Mouse (Mus musculus) neutrophil, adult 5-6 weeks (primary cell): ENCODE measurements at regions not wholly inside any gene's neighbourhood (a gene's known extent, or its start where the extent isn't known, plus 50 kb on each side); places are given as distances from the start of the nearest gene placed in this dataset.

Source experiments
- ATAC-seq: fragments of 151-379, 151-347 bp; 2 replicates; pipeline ENCODE4 v1.8.0; 2017; ENCODE audit warnings: mild to moderate bottlenecking, moderate TSS enrichment; ENCODE audit not compliant: insufficient number of reproducible peaks, poor library complexity, low FRiP score, severe bottlenecking; ENCODE audit errors: extremely low read depth

GRCm38 (mm10) chr2:19049877-19050731, 52.0 kb downstream of the 4930426L09Rik start:
- ATAC-seq = peak; percentile 33; the same call in 1 of the 2 replicates

GRCm38 (mm10) chr2:19055500-19055899, 57.4 kb downstream of the 4930426L09Rik start:
- ATAC-seq = peak; percentile 51

- no peak for ATAC-seq
Observed at GRCm38 (mm10) chr2:19057859-19058258, 59.7 kb downstream of the 4930426L09Rik start.

GRCm38 (mm10) chr2:19058765-19059164, 60.6 kb downstream of the 4930426L09Rik start:
- no peak for ATAC-seq

- peak; percentile 78; the same call in 1 of the 2 replicates for ATAC-seq
Observed at GRCm38 (mm10) chr2:19059246-19059645, 61.1 kb downstream of the 4930426L09Rik start.

- no peak for ATAC-seq
Observed at GRCm38 (mm10) chr2:19060218-19060915, 62.2 kb downstream of the 4930426L09Rik start.

- ATAC-seq = no peak
Observed at GRCm38 (mm10) chr2:19064560-19065362, 66.6 kb downstream of the 4930426L09Rik start.

- no peak for ATAC-seq
Observed at GRCm38 (mm10) chr2:19065511-19065910, 67.4 kb downstream of the 4930426L09Rik start.

GRCm38 (mm10) chr2:19068161-19068560, 70.0 kb downstream of the 4930426L09Rik start:
- ATAC-seq = no peak

GRCm38 (mm10) chr2:19083816-19084215, 85.7 kb downstream of the 4930426L09Rik start:
- ATAC-seq = no peak

GRCm38 (mm10) chr2:19085105-19085504, 87.0 kb downstream of the 4930426L09Rik start:
- no peak for ATAC-seq

GRCm38 (mm10) chr2:19086167-19086566, 88.0 kb downstream of the 4930426L09Rik start:
- no peak for ATAC-seq

GRCm38 (mm10) chr2:19086621-19087020, 88.5 kb downstream of the 4930426L09Rik start:
- ATAC-seq = no peak

- ATAC-seq = no peak
Observed at GRCm38 (mm10) chr2:19099384-19099783, 99.7 kb upstream of the Armc3 start.

- ATAC-seq = no peak
Observed at GRCm38 (mm10) chr2:19108753-19109152, 90.3 kb upstream of the Armc3 start.

GRCm38 (mm10) chr2:19119871-19120270, 79.2 kb upstream of the Armc3 start:
- ATAC-seq = peak; percentile 99

GRCm38 (mm10) chr2:19132864-19133263, 66.2 kb upstream of the Armc3 start:
- ATAC-seq = no peak

- no peak for ATAC-seq
Observed at GRCm38 (mm10) chr2:19142586-19142985, 56.5 kb upstream of the Armc3 start.

- ATAC-seq = peak; percentile 51; the same call in 1 of the 2 replicates
Observed at GRCm38 (mm10) chr2:19145412-19145811, 53.7 kb upstream of the Armc3 start.
